9 mouse cellular contexts compared by ENCODE assay signal in the genomic region with DNA sequence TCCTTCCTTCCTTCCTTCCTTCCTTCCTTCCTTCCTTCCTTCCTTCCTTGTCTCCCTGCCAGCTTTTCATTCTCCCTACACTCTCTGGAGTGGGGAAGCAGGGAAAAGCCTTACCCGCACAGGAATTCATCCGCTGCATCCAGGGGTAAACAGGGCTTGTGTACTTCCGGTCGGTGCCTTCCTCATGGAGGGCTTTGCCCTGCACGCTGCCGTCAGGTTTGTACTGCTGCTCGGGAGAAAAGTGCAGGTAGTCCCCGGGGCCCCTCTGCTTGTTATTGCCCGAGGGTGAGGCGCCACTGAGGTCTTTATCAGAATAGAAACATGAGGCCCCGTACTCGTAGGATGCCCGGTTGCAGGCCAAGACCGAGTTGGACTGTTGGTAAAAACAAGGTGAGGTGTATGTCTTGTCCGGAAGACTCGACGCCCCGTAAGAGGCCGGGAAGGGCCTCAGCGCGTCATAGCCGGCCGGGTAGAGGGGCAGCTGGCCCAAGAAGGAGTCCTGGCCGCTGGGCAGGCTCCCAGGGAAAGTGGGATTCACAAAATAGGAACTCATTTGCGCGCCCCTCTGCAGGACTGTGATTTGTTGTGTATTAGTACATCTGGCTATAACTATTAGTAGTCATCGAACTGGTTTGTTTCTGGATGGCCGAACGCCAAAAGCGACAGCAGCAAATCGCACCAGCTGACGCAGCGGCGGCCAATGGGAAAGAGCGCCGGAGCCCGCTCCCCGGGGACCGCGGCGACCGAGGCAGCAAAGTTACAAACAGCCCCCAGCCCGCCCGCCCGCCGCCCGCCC. TPM values are rescaled to one million over a fixed set of nuclear protein-coding genes. Genes with fewer than 3 reads are reported as not detected.
DNase-seq lines count a peak whose midpoint lies in the region; ATAC-seq and TF ChIP-seq lines count a peak whose summit lies in the region.
"Had no signal": no experiment of that assay in that cellular context is flagged by ENCODE, and none has a peak within 500 bp of the region (broad histone marks: within the 10 kb centered on the region; RNA-seq: fewer than 3 reads in every experiment).

A gene (minus strand): TSS at position 651 of the 796 bp plus-strand sequence.

- 1% methylated on average over 47 of the region's 47 CpGs for WGBS in hindbrain, embryonic 10.5 days
- WGBS in limb, embryonic 13.5 days = 3% methylated on average over 47 of the region's 47 CpGs

- peak; percentile 50 to 68 for DNase-seq in adrenal gland, adult 18-20 months (ENCODE audit: low spot score in 2 of 2)
- DNase-seq in adrenal gland, postnatal 4 days (ENCODE audit: low spot score in 2 of 2) = no peak
- no peak for DNase-seq in hindbrain, embryonic 10.5 days (ENCODE audit: low spot score)
- peak; percentile 61 to 72 for DNase-seq in urinary bladder, postnatal 36 days (ENCODE audit: low spot score in 2 of 2)
- DNase-seq in layer of hippocampus, postnatal 25 days (ENCODE audit: extremely low spot score in 1 of 2, low spot score in 1 of 2) = no peak

- peaks cover 22% of the 10 kb centered on the region for H3K4me1 ChIP-seq in hindbrain, embryonic 10.5 days (replicated peaks)
- H3K4me1 ChIP-seq in limb, embryonic 13.5 days = peaks cover 83% of the 10 kb centered on the region

- H3K9ac ChIP-seq in limb, embryonic 13.5 days = peak within 1 kb of the TSS; percentile 63

- H3K4me2 ChIP-seq in limb, embryonic 13.5 days (replicated peaks) = peak within 1 kb of the TSS; percentile 90

- peak within 1 kb of the TSS; percentile 11 for H3K4me3 ChIP-seq in C2C12 (ENCODE audit: insufficient read depth, poor library complexity, severe bottlenecking)
- peak within 1 kb of the TSS; percentile 25; the same call in 1 of the 2 replicates for H3K4me3 ChIP-seq in hindbrain, embryonic 10.5 days
- H3K4me3 ChIP-seq in limb, embryonic 13.5 days = peak within 1 kb of the TSS; percentile 78

- no peak for TF ChIP-seq CTCF in C2C12 (IDR thresholded peaks at IDR 0.05; ENCODE audit: control insufficient read depth, insufficient read depth, insufficient read length)

- H3K79me2 ChIP-seq in C2C12 (ENCODE audit: control insufficient read depth, insufficient read depth) = peaks cover 62% of the 10 kb centered on the region

- H3K27ac ChIP-seq in hindbrain, embryonic 10.5 days = no peak within 1 kb of the TSS
- H3K27ac ChIP-seq in limb, embryonic 13.5 days = peak within 1 kb of the TSS; percentile 22; the same call in 1 of the 2 replicates

- peaks cover 36% of the 10 kb centered on the region for H3K36me3 ChIP-seq in C2C12 (ENCODE audit: control insufficient read depth, insufficient read depth)
- H3K36me3 ChIP-seq in hindbrain, embryonic 10.5 days = no peaks in the 10 kb centered on the region
- peaks cover 23% of the 10 kb centered on the region for H3K36me3 ChIP-seq in limb, embryonic 13.5 days

- peaks cover 34% of the 10 kb centered on the region for H3K79me3 ChIP-seq in C2C12 (ENCODE audit: low read depth)

- peak within 1 kb of the TSS; percentile 28 for H3ac ChIP-seq in C2C12 (ENCODE audit: control insufficient read depth, insufficient read length, low read depth)

- ATAC-seq in limb, embryonic 13.5 days (ENCODE audit: low FRiP score, low read depth) = no peak
- ATAC-seq in activated CD4-positive, CD25-positive, alpha-beta regulatory T cell, adult 4 months = no peak

- H3K27me3 ChIP-seq in C2C12 (ENCODE audit: control insufficient read depth, insufficient read depth, insufficient read length) = no peaks in the 10 kb centered on the region
- H3K27me3 ChIP-seq in hindbrain, embryonic 10.5 days (ENCODE audit: insufficient read depth, poor library complexity, severe bottlenecking) = peaks cover 100% of the 10 kb centered on the region
- peaks cover 39% of the 10 kb centered on the region for H3K27me3 ChIP-seq in limb, embryonic 13.5 days

- no peaks in the 10 kb centered on the region for H3K9me3 ChIP-seq in hindbrain, embryonic 10.5 days
- no peaks in the 10 kb centered on the region for H3K9me3 ChIP-seq in limb, embryonic 13.5 days

TF ChIP-seq in C2C12, 6 proteins besides CTCF, POLR2A, EP300 and RAD21:
- peak; percentile 27 for TF ChIP-seq USF1 (IDR thresholded peaks at IDR 0.05; ENCODE audit: low read depth)
- TF ChIP-seq CEBPB (IDR thresholded peaks at IDR 0.05; ENCODE audit: low read depth) = no peak

RNA-seq across cellular contexts. Expression of the gene that starts here (rescaled TPM):
- total RNA-seq in adrenal gland, adult 18-20 months (2021) = 1 to 10 TPM; 1.9 to 4.7 TPM
- total RNA-seq in adrenal gland, postnatal 4 days (2021) = 10 to 100 TPM in 1 of 2 experiments, 1 to 10 TPM in 1; 6.7 to 10.6 TPM
- polyA plus RNA-seq in C2C12 (2012; fragmentation: generic; extraction: Trizol) = 0.96 TPM
- polyA plus RNA-seq in hindbrain, embryonic 10.5 days (2016; fragmentation: Nextera tagmentation; extraction: Ambion mirVana) = not detected in 2 replicates
- polyA plus RNA-seq in limb, embryonic 13.5 days (2015; fragmentation: Nextera tagmentation; extraction: Ambion mirVana) = 0.97 and 1.2 TPM in 2 replicates
- polyA plus RNA-seq in activated CD4-positive, CD25-positive, alpha-beta regulatory T cell, adult 4 months (2017; shearing (Covaris generic)) = not detected
- total RNA-seq in layer of hippocampus, postnatal 25 days (2021) = not detected
- polyA plus RNA-seq: embryonic facial prominence, embryonic 11.5 days had no signal

Comparison
In these comparisons a context has a peak if more than half of its experiments do, and no peak if none do; other contexts are left out.
1. DNase-seq: peak in adrenal gland, adult 18-20 months (2 of 2) and urinary bladder, postnatal 36 days (2 of 2); none in adrenal gland, postnatal 4 days (0 of 2), hindbrain, embryonic 10.5 days (single experiment) and layer of hippocampus, postnatal 25 days (0 of 2).
2. H3K4me3 ChIP-seq: peak in every context shown above with its lines; median percentile 78 in limb, embryonic 13.5 days; 25 in hindbrain, embryonic 10.5 days; 11 in C2C12.